Mouse (Mus musculus) T-helper 17 cell (primary cell): ENCODE results near the gene Tenm3.

Experiments
- in situ Hi-C, 2 experiments: fragments of 300-600 bp; cut with MboI, MseI; formaldehyde crosslinking; loops; 1 replicate in 1 of 2; 2 replicates in 1 of 2; pipeline ENCODE4 v1.15.1; 2025; ENCODE audit warnings: high pct_unique_total_duplicates in 2 of 2

The Tenm3 gene

GRCm38 (mm10) chr8:48285432-48285831 is 558.3 kb downstream of the Tenm3 start:
- in situ Hi-C loops, result no loop called here

DNA sequence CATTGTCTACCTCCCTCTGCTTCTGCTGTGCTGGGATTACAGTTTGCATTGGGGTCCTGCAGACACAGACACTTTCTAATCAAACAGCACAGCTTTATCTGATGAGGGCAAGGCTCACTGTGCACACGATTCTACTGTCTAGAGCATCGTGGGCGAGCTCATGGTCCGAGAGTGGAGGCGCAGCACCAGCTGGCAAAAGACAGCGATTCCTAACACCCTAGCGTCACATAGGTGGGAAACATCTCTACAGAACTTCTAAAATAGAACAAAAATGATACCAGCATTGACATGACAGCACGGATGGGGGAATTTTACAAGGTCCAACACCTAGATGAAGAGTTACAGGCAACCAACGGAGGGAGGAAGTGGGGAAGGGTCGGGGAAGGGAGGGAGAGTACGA is 561.9 kb downstream of the Tenm3 start:
- in situ Hi-C loops, result no loop called here

- in situ Hi-C loops, result no loop called here
Observed at GRCm38 (mm10) chr8:48279360-48279759, 564.4 kb downstream of the Tenm3 start.

- in situ Hi-C loops, result no loop called here
Observed at GRCm38 (mm10) chr8:48277986-48278635, 565.6 kb downstream of the Tenm3 start.

DNA sequence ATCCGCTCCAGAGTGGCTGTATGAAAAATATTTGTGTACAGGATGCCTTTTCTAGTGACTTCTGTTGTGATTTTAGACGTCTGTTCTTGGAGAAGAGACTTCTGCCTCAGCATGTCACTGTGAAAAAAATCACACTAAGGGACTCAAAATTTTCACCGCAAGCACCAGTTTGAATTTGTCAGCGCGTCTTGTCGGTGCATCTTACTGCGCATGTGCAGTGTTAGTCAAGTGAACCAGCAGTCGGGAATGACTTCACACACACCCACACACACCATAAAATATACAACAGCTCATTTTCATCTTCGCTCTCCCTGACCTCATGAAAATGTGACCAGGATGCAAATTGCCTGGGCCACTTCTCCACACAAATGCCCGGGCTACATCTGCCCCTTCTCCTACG is 568.7 kb downstream of the Tenm3 start:
- in situ Hi-C loops, result no loop called here

GRCm38 (mm10) chr8:48274566-48274965 is 569.2 kb downstream of the Tenm3 start:
- in situ Hi-C loops, result no loop called here

DNA sequence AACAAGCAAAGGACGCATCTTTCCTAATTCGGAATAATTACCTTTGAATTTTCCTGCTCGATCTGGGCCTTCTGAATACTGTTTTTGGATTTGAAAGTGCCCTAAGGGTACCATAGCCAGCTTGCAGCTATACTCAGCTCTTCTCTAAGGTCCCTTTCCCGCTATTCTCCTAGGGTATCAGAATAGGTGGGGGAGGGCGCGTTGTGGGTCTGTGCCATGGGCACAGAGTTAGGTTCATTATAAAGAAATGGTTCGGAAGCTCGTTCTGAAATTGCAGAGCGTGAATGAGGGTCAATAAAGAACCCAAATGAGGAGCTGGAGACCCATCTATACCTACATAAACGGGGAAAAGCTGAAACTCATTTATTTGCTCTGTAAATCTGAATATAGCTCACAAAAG is 575.1 kb downstream of the Tenm3 start:
- in situ Hi-C loops, result no loop called here

DNA sequence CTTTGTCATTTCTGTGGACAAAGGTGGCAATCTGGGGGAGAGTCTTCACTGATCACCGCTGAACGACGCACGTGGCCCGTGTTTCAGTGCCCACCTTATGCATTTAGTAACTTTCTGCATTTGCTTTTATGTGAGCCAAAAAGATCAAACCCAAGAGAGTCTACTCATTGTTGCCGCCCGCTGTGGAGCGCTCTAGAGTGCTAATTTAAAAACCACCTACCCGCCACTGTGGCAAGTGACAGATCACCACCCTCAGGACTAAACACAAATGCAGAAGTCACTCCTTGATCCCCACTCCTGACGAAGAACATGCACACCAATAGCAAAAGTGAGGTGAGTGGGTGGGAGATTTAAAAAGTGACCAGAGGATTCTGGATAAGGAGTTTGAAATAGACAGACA is 583.5 kb downstream of the Tenm3 start:
- in situ Hi-C loops, result no loop called here

DNA sequence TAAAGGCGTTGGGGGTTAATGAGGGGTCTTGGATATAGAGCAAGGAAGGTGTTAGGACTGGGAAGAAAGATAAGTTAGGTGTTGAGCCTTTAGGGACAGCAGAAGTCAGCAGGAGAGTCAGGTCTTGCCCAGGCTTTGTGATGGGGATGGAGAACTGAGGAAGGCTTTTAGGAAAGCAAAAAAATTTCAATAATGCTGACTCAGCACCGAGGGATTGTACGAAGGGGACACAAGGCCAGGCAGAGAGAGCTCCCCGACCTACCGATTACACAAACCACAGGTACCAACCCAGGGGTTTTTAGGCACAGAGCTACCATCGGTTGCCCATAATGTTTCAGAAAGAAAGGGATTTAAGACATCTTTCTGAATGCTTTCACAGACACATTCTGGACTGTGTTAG is 583.9 kb downstream of the Tenm3 start:
- in situ Hi-C loops, result loop anchor here in 1 of 2 experiments (5.0 kb wide), 1 partner anchor 1962 kb away; no protein-coding TSS in a partner anchor

- in situ Hi-C loops, result no loop called here
Observed at GRCm38 (mm10) chr8:48243876-48244275, 599.9 kb downstream of the Tenm3 start.

DNA sequence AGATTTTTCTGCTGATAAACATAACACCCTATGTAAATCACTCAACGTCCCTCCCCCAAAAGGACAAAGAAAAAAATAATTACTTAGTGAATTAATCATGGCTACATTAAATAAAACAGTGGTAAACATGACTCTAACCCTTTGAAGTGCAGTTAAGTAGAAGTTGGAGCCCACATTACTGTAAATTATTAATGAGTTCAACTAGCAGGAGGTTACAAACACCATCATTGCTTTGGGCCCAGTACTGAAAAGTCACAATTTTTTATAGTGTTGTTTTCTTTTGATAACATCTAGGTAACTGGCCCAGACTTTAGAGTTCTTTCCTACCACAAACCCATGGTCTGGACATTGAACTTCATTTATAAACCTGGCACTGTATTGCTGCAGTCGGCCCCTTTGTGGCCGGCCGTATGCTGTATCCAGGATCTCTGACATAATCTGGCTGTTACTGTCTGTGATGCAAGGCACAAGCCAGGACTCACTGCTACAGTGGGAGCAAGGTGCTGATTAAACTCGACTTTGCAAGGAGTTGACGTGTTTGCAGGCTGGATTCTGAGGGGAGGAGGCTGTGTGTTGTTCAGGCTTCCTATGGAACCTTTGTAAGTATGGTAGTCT is 602.7 kb downstream of the Tenm3 start:
- in situ Hi-C loops, result no loop called here

DNA sequence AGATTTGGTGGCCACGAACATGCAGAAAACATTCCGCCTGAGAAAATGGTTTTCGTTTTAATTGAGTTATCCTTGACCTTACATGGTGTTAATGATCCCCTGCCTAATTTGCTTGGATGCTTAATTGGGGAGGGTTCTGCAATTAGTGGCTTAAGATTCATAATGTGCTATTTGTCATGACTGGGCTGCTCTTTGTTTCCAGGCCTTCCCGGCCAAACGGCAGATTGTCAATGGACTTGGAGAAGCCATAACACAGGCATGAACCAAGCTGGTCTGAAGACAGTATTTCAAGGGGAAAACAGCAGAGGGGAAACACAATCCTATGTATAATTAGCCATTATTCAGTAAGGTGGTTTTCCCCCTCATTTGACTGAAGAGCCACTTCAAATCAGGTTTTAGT is 606.8 kb downstream of the Tenm3 start:
- in situ Hi-C loops, result no loop called here

DNA sequence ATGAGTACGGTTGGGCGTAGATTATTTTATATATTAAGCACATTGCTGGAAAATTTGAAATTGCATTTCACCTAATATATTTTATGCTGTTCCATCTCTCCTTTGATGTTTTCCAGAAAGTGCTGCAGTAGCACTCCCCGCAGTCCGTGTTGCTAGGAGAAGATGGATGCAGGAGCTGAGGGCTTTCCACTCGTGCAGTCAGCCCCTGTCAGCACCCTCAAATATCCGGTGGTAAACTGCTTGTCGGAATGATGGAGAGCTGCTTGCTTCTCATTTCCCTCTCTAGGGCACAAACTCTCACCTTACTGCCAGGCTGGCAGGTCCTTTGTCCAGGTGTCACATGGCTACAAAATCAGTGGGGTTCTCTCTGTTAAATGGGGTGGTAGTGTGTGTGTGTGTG is 610.8 kb downstream of the Tenm3 start:
- in situ Hi-C loops, result no loop called here

DNA sequence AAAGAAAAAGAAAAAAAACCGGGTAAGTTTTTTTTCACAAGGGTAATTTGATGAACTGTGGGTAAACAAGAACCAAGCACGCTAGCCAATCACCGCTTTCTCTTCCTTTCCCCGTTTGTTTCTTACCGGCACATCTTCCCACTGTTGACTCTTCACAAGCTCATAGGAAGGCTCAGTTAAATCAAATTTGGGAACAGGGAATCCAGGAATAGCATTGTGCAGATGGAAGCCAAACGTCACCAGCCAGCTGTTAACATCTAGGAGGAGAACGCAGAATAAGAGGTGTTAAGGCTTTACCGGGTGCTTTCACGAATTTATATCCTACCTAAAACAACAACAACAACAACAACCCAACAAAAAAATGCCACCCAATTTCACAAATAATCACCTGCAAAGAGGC is 611.9 kb downstream of the Tenm3 start:
- in situ Hi-C loops, result no loop called here

- in situ Hi-C loops, result no loop called here
Observed at GRCm38 (mm10) chr8:48231389-48231788, 612.4 kb downstream of the Tenm3 start.

- in situ Hi-C loops, result loop anchor here (10.0 kb wide), 2 partner anchors 306 to 1516 kb away; no protein-coding TSS in a partner anchor
Observed at GRCm38 (mm10) chr8:48228676-48229075, 615.1 kb downstream of the Tenm3 start.

- in situ Hi-C loops, result loop anchor here (10.0 to 25.0 kb wide), 3 partner anchors 310 to 1913 kb away; no protein-coding TSS in a partner anchor
Observed at GRCm38 (mm10) chr8:48224753-48225152, 619.0 kb downstream of the Tenm3 start.

GRCm38 (mm10) chr8:48222429-48222769 is 621.4 kb downstream of the Tenm3 start:
- in situ Hi-C loops, result loop anchor here (10.0 to 25.0 kb wide), 3 partner anchors 312 to 1915 kb away; no protein-coding TSS in a partner anchor

DNA sequence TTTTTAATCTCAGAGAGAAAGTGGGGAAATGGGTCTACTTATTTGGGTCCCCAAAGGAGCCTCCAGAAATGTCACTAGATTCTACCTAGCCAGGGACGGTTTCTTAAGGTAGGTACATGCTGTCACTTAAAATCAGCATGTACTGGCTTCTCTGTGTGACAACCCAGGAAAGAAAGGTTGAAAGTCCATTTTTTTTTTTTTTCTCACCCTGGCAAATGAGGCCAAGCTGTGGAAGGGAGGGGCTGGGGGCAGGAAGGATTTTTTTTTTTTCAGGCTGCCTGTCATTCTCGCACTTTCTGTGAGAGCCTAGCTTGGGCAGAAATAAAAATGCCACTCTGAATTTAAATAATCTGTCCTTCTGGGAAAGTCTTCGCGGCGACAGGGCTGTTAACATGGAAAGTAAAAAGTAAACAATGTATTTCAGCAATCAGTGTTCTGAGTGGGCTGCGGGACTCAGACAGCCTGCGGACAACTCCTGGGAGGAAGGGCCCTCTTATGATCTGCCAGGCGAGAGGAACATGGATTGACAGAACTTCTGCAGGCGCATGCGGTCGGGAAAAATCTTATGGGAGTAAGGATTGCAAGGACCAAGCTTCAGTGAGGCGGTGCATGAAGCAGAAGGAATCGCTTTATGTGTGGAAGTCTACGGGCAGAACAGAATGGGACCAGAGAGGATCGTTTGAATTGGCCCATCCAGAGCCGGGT is 621.9 kb downstream of the Tenm3 start:
- in situ Hi-C loops, result loop anchor here (10.0 to 25.0 kb wide), 3 partner anchors 313 to 1915 kb away; no protein-coding TSS in a partner anchor

DNA sequence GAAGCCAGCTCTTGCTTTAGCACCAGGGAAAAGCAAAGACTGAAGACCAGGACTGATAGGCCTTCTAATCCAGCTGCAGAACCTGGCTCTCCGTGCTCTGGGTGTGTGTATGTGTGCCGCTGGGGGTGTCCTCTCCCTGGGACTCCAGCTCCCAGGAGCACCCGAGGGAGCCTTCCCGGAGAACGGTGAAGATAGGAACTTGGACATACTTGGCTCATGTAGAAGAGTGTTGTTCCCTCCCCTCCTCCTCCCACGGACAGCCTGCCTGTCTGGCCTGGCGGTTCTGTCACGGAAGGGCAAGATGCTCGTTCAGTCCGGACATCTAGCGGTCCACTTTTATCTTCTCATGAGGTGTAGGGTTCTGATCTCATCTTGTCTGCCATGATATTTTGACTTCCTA is 622.4 kb downstream of the Tenm3 start:
- in situ Hi-C loops, result loop anchor here (10.0 to 25.0 kb wide), 3 partner anchors 313 to 1916 kb away; no protein-coding TSS in a partner anchor

GRCm38 (mm10) chr8:48220529-48221181 is 623.1 kb downstream of the Tenm3 start:
- in situ Hi-C loops, result loop anchor here (10.0 to 25.0 kb wide), 3 partner anchors 314 to 1917 kb away; no protein-coding TSS in a partner anchor

DNA sequence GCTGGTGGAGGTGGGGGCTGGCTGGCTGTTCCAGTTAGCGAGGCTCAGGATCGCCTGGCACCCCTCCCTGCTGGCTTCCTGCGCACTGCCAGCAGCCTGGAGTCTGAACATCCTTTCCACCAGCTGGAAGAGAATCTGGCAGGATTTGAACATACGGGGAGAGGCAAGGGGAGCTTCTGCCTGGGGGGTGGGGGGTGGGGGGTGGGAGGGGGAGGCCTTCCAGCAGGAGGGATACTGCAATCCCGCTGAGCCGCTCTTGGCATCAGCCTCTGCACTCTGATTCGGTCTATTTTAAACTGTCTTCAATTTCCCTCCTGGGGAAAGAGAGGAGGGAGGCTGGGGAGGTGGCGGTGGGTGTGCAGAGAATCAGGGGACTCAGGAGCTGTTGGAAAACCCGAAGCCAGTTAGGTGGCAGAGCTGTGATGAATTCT is 628.7 kb downstream of the Tenm3 start:
- in situ Hi-C loops, result loop anchor here in 1 of 2 experiments (25.0 kb wide), 1 partner anchor 1922 kb away; no protein-coding TSS in a partner anchor
